Mouse (Mus musculus) kidney, adult 2 months (tissue): ENCODE data around the gene Reps1.

Experiments
- CTCF ChIP-seq: fragments of 200-500 bp; conservative IDR thresholded peaks from 2 replicates; pipeline ENCODE4 v1.5.1; 2011; ENCODE audit warnings: low read depth, mild to moderate bottlenecking, control low read depth, low read length, moderate library complexity, mixed read lengths; ENCODE audit not compliant: insufficient read depth, insufficient read length
- POLR2A ChIP-seq: fragments of 200-500 bp; IDR thresholded peaks from one replicate; pipeline ENCODE4 v1.6.1; 2011; ENCODE audit warnings: low read depth, low read length, control low read depth

DNA sequence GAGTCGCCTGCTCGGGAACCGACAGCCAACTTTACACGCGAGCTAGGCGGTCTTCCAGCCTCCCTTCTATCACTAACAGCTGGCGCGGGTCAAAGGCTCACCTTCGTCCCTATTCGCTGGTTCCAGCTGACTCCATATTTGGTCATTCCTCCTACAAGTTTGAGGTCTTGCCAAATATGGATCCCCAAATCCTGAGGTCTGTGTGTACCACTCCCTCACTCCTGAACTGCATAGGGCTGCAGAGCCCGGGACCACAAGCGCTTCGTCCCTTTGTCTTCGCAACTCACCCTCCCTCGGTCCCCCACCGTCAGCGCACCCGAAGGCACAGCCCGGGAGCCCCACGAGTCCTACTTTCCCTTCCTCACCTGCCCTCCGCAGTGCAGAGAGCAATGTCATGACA is 33.3 kb upstream of the Reps1 start:
- TF ChIP-seq CTCF (no peak), POLR2A (no peak)
